Mouse (Mus musculus): ENCODE results near the gene 4930524J08Rik. TPM values are rescaled to one million over a fixed set of nuclear protein-coding genes. Genes with fewer than 3 reads are reported as not detected.

4930524J08Rik gene
- not detected in 2 replicates for total RNA-seq (2014; fragmentation: Nextera tagmentation)
- total RNA-seq (2017) = 1.5 and 2.4 TPM in 2 replicates
- polyA plus RNA-seq (2012) = 7.0 and 7.6 TPM in 2 replicates

DNA sequence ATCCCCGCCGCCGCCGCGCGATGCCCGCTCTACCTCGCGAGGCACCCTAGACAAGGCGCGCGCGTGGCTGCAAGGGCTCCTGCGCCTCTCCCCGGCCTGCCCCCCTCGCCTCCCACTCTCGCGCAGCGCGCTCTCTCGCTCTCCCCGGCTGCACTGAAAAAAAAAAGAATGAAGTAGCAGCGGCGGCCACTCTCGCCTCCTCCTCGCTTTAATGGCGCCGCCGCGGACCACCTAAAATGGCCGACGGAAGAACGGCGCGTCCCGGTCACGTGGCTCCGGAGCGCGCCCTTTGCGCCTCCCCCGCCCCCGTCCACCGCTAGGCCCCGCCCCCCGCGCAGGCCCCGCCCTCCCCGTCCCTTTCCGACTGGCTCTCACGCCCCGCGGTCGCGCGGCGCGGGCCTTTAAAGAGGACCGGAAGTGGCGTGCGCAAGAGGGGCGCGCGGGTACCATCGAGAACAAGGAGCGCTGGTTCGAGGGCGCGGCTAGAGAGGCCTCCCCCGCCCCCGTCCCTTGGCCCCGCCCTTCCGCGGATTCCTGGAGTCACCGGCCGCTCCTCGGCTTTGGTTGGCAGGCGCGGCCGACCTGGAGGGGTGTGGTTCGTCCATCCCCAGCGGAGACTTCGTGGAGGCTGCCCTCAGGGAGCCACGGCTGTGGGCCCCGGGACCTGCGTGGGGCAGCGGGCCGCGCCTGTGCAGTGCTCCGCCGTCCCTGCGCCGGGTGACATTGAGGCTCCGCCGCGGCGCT is at the start of gene 4930524J08Rik, which contains the start of gene Hnrnpd:
TSS of gene 4930524J08Rik (plus strand) at position 363 of the 744 bp plus-strand sequence.
TSS of gene Hnrnpd (minus strand) at position 240 of the 744 bp plus-strand sequence.
- ATAC-seq (ENCODE audit: extremely low read depth, insufficient number of reproducible peaks, low FRiP score, poor library complexity, severe bottlenecking) (peak; percentile 76), DNase-seq (ENCODE audit: low spot score) (peak; percentile 88)
- Histone ChIP-seq H3K4me1 (ENCODE audit: insufficient read depth, low read depth, low read length) (peaks cover 30% of the 10 kb centered on the region), H3K4me3 (ENCODE audit: low read depth, low read length) (peak within 1 kb of the TSS; percentile 89), H3K36me3 (replicated peaks) (peaks cover 22% of the 10 kb centered on the region), H3K27me3 (ENCODE audit: insufficient read depth, low read length) (no peaks in the 10 kb centered on the region), H3K9me3 (replicated peaks) (no peaks in the 10 kb centered on the region)
- TF ChIP-seq TAL1 (conservative IDR thresholded peaks at IDR 0.05; ENCODE audit: low read depth, low read length) (no peak), POLR2AphosphoS5 (IDR thresholded peaks at IDR 0.05; ENCODE audit: insufficient replicate concordance, low read depth, low read length) (no peak), GATA2 (IDR thresholded peaks at IDR 0.05; ENCODE audit: borderline replicate concordance, low read depth, low read length) (no peak), GATA1 (IDR thresholded peaks at IDR 0.05; ENCODE audit: borderline replicate concordance, low read length) (no peak), CTCF (IDR thresholded peaks at IDR 0.05; ENCODE audit: low read depth, low read length) (no peak)

DNA sequence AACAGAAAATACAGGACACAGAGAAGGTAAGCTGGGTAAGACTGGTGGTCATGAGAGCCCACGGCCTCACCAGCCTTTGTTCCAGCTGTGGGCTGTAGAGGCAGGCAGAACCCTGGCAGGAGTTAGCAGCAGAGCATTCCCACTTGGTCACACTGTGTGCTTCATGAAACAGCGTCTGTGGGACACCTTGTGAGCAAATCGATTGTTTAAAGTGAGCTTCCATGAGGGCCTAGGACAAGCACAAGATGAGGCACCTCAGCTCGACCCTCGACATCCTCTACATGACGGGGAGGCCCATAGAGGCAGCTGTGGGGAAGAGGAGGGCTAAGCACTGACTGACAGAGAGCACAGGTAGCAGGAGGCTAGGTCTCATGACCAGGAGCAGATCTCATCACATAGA is 47.0 kb upstream of the 4930524J08Rik start:
- H3K36me3 ChIP-seq (replicated peaks) = no peaks in the 10 kb centered on the region
- H3K4me1 ChIP-seq (ENCODE audit: insufficient read depth, low read depth, low read length) = no peaks in the 10 kb centered on the region
- DNase-seq (ENCODE audit: low spot score) (no peak), ATAC-seq (ENCODE audit: extremely low read depth, insufficient number of reproducible peaks, low FRiP score, poor library complexity, severe bottlenecking) (no peak)
- TF ChIP-seq TAL1 (conservative IDR thresholded peaks at IDR 0.05; ENCODE audit: low read depth, low read length) (no peak), GATA1 (IDR thresholded peaks at IDR 0.05; ENCODE audit: borderline replicate concordance, low read length) (no peak), GATA2 (IDR thresholded peaks at IDR 0.05; ENCODE audit: borderline replicate concordance, low read depth, low read length) (no peak), CTCF (IDR thresholded peaks at IDR 0.05; ENCODE audit: low read depth, low read length) (no peak), POLR2AphosphoS5 (IDR thresholded peaks at IDR 0.05; ENCODE audit: insufficient replicate concordance, low read depth, low read length) (no peak)
- no peak overlapping the region for H3K4me3 ChIP-seq (ENCODE audit: low read depth, low read length)
- H3K9me3 ChIP-seq (replicated peaks) = no peaks in the 10 kb centered on the region
- H3K27me3 ChIP-seq (ENCODE audit: insufficient read depth, low read length) = peaks cover 7% of the 10 kb centered on the region

DNA sequence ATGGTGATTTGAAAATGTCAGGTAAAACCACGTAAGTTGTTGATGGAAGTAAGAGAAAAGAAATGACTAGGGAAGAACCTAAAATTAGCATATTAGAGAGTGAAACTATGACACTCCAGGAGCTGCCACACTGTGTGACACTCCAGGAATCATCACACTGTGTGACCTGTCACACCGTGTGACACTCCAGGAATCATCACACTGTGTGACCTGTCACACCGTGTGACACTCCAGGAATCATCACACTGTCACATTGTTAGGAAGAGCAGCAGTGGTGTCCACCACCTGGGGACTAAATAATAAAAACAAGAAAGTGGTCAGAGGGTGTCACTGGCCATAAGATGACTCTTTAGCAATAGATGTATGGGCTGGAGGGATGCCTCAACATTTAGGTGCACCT is 39.4 kb upstream of the 4930524J08Rik start:
- TF ChIP-seq GATA1 (IDR thresholded peaks at IDR 0.05; ENCODE audit: borderline replicate concordance, low read length) (no peak), POLR2AphosphoS5 (IDR thresholded peaks at IDR 0.05; ENCODE audit: insufficient replicate concordance, low read depth, low read length) (no peak)

DNA sequence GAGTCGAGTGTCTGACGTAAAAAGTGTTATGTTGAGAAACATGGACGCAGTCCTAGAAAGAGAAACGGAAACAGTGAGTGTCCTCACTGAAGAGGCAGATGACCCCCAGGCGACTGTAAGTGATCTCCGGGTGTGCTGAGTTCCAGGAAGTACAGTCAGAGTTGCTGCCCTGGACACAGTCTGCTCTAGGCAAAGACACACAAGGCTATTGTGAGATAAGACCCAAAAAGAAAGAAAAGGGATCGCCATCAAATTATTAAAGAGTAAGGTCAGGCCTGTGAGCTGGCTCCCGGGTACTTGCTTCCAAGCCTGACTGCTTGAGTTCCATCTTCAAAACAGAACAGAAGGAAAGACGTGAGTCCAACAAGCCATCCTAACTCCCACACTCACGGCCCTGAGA is 37.6 kb upstream of the 4930524J08Rik start:
- no peak for ATAC-seq (ENCODE audit: extremely low read depth, insufficient number of reproducible peaks, low FRiP score, poor library complexity, severe bottlenecking)

More for the DNA sequence above, 39.4 kb upstream of the 4930524J08Rik start:
- Histone ChIP-seq H3K4me1 (ENCODE audit: insufficient read depth, low read depth, low read length) (no peaks in the 10 kb centered on the region), H3K9me3 (replicated peaks) (peaks cover 6% of the 10 kb centered on the region), H3K27me3 (ENCODE audit: insufficient read depth, low read length) (peaks cover 2% of the 10 kb centered on the region; the same call in 1 of the 2 replicates), H3K4me3 (ENCODE audit: low read depth, low read length) (no peak overlapping the region), H3K36me3 (replicated peaks) (no peaks in the 10 kb centered on the region)
- DNase-seq (ENCODE audit: low spot score) (no peak), ATAC-seq (ENCODE audit: extremely low read depth, insufficient number of reproducible peaks, low FRiP score, poor library complexity, severe bottlenecking) (no peak)

DNA sequence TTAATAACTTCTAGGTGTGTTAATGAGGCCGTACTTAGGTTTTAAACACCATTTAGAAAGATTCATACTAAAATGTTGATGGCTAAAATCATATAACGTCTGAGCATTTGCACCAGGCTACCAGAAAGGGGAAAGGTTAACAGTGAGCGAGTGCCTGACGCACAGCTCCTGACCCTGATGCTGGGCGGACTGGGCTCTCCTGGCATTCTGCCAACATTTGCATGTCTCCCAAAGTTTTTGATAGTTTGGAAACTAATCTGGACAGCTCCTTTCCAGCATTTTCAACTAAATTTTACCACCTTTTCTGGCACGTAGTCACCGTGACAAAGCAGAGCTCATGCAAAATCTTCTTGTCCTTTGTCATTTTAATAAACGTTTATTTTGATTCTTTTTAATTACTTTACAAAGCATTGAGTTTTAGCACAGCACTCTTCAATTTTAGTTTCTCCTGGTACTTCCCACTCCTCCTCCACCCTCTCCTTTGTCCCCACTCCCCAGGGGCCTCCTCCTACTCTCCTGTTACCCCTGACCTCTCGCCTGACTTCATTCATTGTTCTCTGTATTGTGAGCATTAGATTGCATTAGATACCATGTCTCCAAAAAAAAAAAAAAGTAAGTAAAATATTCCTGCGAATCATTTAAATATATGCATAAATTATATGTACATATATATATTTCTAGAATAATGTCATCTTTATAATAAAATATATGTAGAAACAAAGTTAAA is 36.9 kb upstream of the 4930524J08Rik start:
- H3K27me3 ChIP-seq (ENCODE audit: insufficient read depth, low read length) = peaks cover 2% of the 10 kb centered on the region; the same call in 1 of the 2 replicates
- TF ChIP-seq CTCF (IDR thresholded peaks at IDR 0.05; ENCODE audit: low read depth, low read length) (no peak), GATA1 (IDR thresholded peaks at IDR 0.05; ENCODE audit: borderline replicate concordance, low read length) (no peak), POLR2AphosphoS5 (IDR thresholded peaks at IDR 0.05; ENCODE audit: insufficient replicate concordance, low read depth, low read length) (no peak), TAL1 (conservative IDR thresholded peaks at IDR 0.05; ENCODE audit: low read depth, low read length) (no peak), GATA2 (IDR thresholded peaks at IDR 0.05; ENCODE audit: borderline replicate concordance, low read depth, low read length) (no peak)
- no peak overlapping the region for H3K4me3 ChIP-seq (ENCODE audit: low read depth, low read length)
- no peaks in the 10 kb centered on the region for H3K36me3 ChIP-seq (replicated peaks)
- no peak for ATAC-seq (ENCODE audit: extremely low read depth, insufficient number of reproducible peaks, low FRiP score, poor library complexity, severe bottlenecking)
- peaks cover 18% of the 10 kb centered on the region for H3K9me3 ChIP-seq (replicated peaks)
- H3K4me1 ChIP-seq (ENCODE audit: insufficient read depth, low read depth, low read length) = no peaks in the 10 kb centered on the region
- no peak for DNase-seq (ENCODE audit: low spot score)

More for the DNA sequence above, 37.6 kb upstream of the 4930524J08Rik start:
- Histone ChIP-seq H3K27me3 (ENCODE audit: insufficient read depth, low read length) (peaks cover 2% of the 10 kb centered on the region; the same call in 1 of the 2 replicates), H3K4me1 (ENCODE audit: insufficient read depth, low read depth, low read length) (no peaks in the 10 kb centered on the region), H3K4me3 (ENCODE audit: low read depth, low read length) (no peak overlapping the region), H3K36me3 (replicated peaks) (no peaks in the 10 kb centered on the region), H3K9me3 (replicated peaks) (peaks cover 18% of the 10 kb centered on the region)
- TF ChIP-seq GATA2 (IDR thresholded peaks at IDR 0.05; ENCODE audit: borderline replicate concordance, low read depth, low read length) (no peak), POLR2AphosphoS5 (IDR thresholded peaks at IDR 0.05; ENCODE audit: insufficient replicate concordance, low read depth, low read length) (no peak), GATA1 (IDR thresholded peaks at IDR 0.05; ENCODE audit: borderline replicate concordance, low read length) (no peak), CTCF (IDR thresholded peaks at IDR 0.05; ENCODE audit: low read depth, low read length) (no peak), TAL1 (conservative IDR thresholded peaks at IDR 0.05; ENCODE audit: low read depth, low read length) (no peak)
- no peak for DNase-seq (ENCODE audit: low spot score)

DNA sequence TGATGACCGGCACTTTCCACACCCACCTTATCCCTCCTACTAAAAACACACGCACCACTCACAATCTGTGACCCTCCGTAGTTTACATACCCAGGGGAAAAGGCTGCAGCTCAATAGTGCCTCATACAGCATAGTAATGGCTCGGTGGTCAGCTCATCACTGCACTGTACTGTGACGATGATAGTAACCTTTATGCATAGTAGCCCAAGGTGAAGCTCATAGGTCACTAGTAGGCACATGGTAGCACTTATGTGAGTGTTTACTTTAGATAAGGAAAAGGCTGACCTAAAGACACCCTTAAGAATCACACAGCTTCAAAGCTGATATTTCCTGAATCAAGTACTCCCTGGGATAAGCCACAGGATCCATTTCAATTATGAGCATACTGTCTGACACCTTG is 26.3 kb upstream of the 4930524J08Rik start:
- ATAC-seq (ENCODE audit: extremely low read depth, insufficient number of reproducible peaks, low FRiP score, poor library complexity, severe bottlenecking) (no peak), DNase-seq (ENCODE audit: low spot score) (no peak)
- Histone ChIP-seq H3K27me3 (ENCODE audit: insufficient read depth, low read length) (no peaks in the 10 kb centered on the region), H3K4me1 (ENCODE audit: insufficient read depth, low read depth, low read length) (peaks cover 2% of the 10 kb centered on the region; the same call in 1 of the 2 replicates), H3K4me3 (ENCODE audit: low read depth, low read length) (no peak overlapping the region), H3K9me3 (replicated peaks) (no peaks in the 10 kb centered on the region), H3K36me3 (replicated peaks) (peaks cover 16% of the 10 kb centered on the region)
- TF ChIP-seq CTCF (IDR thresholded peaks at IDR 0.05; ENCODE audit: low read depth, low read length) (no peak), GATA2 (IDR thresholded peaks at IDR 0.05; ENCODE audit: borderline replicate concordance, low read depth, low read length) (no peak), TAL1 (conservative IDR thresholded peaks at IDR 0.05; ENCODE audit: low read depth, low read length) (no peak), POLR2AphosphoS5 (IDR thresholded peaks at IDR 0.05; ENCODE audit: insufficient replicate concordance, low read depth, low read length) (no peak), GATA1 (IDR thresholded peaks at IDR 0.05; ENCODE audit: borderline replicate concordance, low read length) (no peak)

Data from G1E (cell line).